Mouse (Mus musculus): ENCODE results near the gene Dnajc8.
"Not testable (repeated sequence)": the region's sequence is repeated elsewhere in the genome, so short reads cannot be mapped to it uniquely, and the experiment has no call there.

The Dnajc8 gene

DNA sequence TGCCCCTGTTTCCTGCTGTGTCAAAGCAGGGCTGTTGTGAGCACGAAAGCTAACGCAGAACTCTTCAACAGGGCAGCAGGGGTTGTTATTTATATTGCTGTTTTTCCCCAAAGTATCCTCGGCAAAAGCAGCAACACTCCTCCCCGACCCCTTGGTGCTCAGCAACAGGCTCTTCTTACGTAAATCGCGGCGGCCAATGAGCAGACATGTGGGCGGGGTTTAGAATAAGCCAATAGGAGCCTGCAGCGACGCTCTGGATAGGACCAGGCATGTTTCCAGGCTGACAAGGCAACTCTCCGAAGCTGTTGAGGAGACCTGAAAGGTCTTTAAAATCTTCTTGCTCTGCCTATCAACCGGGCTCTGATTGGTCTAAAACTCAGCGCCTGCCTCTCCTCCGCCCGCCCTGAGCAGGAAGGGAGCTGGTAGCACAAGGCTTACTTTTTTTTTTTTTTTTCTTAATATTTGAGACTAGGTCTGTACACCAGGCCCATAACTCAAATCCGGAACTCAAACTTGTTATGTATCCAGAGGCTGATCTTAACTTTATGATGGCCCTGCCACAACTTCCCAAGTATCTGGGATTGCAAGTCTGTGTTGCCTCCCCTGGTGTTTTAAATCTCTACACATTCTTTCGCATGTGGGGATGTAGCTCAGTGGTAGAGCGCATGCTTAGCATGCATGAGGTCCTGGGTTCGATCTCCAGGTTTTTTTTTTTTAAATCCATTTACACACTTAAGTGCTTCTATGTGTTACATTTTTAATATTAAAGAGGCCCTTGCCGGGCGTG, 19.8 kb upstream of the Dnajc8 start:
- DNase-seq (ENCODE audit: low read depth, low spot score) = peak; percentile 99

DNA sequence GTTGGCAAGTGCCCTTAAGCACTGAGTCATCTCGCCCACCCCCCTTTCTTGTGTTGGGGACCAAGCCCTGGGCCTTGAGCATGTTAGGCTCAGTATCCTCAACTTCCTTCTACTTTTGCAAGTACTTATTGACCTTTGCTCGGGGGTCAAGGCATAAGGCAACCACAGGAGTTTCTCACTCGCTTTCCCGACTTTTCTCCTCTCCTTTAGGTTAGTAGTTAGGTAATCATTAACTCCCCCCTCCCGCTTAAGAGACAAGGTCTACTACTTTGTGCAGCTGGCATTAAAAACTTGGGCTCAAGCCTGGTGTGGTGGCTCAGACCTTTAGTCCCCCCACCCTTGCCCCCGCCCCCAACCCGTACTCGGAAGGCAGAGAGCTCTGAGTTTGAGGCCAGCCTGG, 17.3 kb upstream of the Dnajc8 start:
- DNase-seq (ENCODE audit: low read depth, low spot score) = no peak

DNA sequence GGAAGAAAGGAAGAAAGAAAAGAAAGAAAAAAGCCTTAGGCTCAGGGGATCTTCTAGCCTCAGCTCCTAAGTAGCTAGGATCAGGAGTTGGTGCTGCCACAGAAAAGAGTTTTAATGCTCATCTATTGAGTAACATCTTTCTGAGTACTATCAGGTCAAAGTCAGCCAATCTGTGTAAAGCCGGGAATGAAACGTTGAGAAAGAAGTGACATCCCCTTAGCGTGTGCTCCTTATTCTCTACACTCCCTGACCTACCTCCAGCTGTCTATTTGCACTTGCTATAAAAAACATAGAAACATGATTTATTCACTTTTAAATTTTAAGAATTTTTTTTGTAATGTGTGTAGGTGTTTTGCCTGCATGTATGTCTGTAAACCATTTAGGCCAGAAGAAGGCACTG, 16.2 kb upstream of the Dnajc8 start:
- no peak for DNase-seq (ENCODE audit: low read depth, low spot score)

DNA sequence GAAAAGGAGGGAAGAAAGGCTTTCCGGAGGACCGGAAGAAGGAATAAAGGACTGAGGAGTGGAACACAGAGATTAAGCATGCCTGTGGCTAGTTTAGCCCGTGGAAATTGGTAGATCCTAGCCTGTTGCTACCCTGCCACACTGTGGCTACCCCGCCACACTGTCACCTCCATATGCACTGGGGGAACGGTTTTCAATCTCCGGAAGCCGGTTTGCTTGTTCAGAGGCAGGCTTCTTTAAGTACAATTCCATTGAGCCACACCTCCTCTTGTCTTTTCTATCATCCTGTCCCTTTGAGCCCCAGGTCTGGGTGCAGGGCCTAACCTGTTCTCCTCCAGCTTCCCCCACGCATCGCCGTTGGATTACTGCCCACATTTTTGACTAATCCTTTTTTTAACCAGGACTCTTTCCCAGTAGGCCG, 11.0 kb upstream of the Dnajc8 start:
- no peak for DNase-seq (ENCODE audit: low read depth, low spot score)

DNA sequence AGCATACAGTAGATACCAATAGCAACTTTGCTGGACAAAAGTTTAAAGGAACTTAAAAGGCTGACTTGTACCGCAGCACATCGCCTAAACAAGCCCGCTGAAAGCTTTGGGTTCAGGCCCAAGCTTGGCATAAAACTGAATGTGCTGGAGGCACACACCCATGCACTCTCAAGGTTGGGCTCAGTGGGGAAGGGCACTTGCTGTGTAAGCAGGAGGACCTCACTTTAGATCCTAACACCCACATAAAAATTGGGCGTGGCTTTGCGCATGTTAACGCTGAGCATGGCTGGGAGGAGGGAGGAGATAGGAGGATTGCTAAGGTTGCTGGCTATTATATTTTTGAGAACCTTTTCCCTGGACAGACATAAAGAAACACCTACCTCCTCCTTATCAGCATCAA, 10.5 kb upstream of the Dnajc8 start:
- DNase-seq (ENCODE audit: low read depth, low spot score) = no peak

DNA sequence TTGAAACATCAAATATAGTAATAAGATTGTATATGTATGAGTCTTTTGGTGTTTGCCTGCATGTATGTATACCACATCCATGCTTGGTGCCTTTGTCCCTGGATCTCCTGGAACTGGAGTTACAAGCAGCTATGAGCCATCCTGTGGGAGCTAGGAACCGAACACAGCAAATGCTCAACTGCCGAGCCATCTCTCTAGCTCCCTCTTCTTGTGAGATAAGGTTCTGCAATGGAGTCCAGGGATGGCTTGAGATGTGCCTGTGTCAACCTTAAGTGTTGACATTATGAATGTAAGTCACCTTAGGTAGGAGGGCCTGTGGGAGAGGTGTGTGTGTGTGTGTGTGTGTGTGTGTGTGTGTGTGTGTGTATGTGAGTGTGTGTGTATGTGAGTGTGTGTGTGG, 8.7 kb upstream of the Dnajc8 start:
- no peak for DNase-seq (ENCODE audit: low read depth, low spot score)

DNA sequence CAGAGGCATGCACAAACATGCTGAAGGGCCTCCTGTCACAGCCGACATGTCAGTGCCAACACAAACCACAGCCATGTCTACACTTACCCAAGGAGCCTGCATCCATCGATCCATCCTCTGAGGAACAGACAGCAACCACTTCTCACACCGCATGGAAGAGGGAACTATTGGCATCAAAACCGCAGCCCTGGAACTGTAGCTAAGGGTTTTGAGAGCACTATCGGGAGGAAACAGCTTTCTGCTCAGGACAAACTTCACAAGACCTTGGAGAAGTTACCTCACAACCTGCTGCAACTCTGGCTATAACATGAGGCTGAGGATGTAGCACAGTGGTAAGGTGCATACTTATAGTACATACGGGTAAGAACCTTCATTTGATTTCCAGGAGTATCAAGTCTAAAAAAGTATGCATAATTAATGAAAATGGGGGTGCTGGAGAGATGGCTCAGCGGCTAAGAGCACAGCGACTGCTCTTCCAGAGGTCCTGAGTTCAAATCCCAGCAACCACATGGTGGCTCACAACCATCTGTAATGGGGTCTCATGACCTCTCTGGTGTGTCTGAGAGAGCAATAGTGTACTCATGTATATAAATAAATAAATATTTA, 7.3 kb upstream of the Dnajc8 start:
- DNase-seq (ENCODE audit: low read depth, low spot score) = no peak

DNA sequence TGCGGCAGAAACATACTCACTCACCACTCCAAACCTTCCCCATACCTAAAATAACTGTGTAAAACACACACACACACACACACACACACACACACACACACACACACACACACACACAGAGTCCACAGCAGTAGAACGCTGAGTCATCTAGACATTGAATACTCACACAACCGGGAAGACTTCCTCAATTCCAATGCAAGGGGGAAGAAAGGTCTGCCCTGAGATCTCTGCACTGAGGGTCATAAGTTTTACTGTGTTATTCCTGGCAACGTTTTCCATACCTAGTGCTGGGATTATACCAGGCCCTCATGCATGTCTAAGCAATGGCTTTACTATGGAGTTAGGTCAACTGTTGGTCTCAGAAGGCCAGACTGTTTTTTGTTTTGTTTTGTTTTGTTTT, 6.0 kb upstream of the Dnajc8 start:
- DNase-seq (ENCODE audit: low read depth, low spot score) = no peak

DNA sequence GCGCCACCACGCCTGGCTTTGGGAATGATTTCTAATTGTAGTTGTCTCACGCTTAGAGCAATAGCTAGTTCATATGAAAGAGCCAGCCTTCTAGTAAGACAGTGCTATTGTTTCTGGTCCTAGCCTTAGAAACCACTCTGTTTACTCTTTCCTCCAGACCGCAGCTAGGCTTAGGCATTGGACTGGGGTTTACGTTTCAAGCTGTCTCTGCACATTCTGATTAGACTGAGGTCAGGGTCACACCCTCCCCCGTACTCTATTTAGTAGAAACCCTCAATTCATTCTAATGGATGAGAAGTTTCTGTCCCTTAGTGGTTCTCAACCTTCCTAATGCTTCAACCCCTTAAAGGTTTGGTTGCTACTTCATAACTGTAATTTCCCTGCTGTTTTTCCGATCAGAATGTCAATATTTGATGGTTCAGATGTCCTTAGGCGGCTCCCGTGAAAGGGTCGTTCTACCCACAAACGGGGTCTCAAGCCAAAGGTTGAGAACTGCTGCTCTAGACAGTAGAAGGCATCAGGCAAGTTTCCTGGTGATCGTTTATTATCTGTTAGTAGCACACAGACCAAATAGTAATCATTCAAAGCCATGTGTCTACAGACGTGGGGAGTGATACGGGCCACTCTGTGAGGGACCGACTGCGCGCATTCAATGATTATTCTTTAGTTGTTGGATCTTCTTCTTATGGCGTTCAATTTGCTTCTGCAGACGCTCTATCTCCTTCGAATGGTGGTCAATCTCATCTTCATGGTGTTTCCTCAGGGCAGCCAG, 5.1 kb upstream of the Dnajc8 start:
- DNase-seq (ENCODE audit: low read depth, low spot score) = no peak

DNA sequence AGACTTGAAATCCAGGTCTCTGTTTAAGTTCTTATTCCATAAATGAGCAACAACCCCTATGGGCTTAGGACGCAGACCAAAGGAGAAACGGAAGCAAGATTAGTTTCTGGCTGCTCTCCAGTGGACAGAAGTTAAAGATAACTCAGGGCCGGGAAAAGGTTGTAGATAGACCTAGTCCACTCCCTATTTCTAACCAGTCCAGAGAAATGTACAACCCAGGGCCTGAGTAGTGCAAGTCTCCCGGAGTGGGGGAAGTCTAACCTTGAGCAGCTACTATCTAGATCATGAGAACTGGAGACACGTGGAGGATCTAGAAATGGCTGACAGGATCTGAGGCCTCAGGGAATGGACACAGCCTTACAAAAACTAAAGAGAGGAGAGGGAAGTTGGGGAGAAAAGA, 2.9 kb upstream of the Dnajc8 start:
- DNase-seq (ENCODE audit: low read depth, low spot score) = no peak

DNA sequence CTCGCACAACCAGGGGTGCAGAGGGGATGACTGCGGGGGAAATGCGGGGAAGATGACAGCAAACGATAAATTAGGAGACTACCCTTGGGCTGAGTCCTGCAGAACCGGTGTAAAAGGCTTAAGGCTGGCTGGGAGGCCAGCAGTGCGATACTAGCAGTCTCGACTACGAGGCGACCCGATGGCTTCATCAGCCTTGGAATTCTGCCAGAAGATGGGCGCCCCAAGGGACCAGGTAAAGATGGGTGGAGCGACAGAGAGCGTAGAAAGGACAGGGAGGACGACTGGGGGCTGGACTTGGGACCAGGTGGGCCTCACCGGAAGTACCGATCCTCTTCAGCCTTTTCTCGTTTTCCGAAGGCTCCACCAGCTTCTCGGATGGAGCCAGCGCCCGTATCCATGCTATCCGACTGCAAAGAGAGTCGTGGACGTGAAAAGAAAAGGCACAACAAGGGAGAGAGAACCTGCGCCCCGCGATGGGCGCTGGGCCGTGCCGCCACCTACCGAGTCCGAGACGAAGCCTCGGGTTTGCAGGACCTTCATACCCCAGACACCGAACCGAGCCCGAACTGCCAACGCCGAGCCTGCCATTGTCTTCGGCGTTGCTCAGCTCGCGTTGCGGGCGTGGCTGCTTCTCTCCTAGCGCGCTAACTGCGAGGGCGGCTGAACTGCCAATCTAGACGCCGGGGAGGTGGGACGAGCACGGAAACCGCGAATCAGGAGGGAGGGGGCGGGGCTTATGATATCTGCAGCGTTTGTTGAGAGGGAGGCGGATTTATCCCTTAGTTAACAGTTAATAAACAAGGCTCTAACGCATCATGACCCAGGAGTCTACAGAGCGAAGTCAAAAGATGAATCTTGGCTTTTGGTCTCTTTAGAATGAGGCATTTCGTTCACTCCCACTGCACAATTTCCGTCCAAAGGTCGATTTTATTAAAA, 2.1 kb upstream of the Dnajc8 start, which contains the start of gene Atpif1:
Gene Atpif1, minus strand, starts transcription at position 679 of the 936 bp plus-strand sequence.
- peak; percentile 89 for DNase-seq (ENCODE audit: low read depth, low spot score)

DNA sequence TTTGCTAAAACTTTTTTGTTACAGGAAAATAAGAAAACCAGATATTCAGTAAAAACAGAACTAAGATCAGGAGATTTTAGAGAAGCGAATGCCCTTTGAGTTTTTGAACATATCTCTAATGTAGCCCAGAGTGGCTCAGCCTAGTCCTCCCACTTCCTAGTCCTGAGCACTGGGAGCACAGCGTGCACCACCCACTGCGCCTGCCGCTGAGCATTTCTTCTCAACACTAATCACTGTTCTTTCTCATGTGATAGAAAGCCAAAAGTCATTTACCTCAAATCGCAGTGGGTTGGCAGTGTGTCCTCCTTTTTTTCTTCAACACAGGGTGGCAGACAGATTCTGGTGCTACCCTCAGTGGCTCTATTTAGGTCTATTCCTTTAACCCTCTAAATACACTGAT, 4.1 kb downstream of the Dnajc8 start:
- no peak for DNase-seq (ENCODE audit: low read depth, low spot score)

DNA sequence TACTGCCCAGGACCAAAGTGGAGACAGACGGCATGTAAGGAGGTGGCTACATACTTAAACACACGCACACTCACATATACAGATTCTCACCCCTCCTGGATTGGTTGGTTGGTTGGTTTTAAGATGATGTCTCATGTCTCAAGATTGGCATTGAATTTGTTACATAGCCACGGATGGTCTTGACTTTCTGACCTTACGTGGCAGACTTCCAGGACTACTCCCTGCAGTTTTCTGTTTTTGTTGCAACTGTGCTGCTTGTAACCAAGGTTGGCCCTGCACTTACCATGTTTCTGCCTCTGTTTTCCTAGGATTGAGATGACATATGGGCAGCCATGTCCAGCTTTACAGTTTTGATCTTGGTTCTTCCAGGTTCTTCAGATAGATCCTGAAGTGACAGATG, 6.1 kb downstream of the Dnajc8 start:
- no peak for DNase-seq (ENCODE audit: low read depth, low spot score)

DNA sequence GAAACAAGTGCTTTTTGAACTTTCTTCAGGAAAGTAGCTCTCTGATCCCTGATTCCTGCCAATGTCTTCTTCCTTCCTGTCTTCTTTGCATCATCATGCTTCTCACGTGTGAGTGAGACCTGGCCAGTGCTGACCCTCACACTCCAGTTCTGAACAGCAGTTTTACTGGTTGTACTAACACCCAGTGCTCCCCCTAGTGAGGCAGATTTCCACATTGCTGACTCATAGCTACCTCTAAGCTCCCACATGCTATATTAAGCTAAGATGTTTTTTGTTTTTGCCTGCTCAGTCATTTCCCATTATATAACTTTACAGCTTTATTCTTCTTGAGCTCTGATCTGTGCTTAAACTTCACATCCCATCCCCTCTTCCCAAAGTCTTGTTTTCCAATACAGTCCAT, 7.4 kb downstream of the Dnajc8 start:
- peak; percentile 55 for DNase-seq (ENCODE audit: low read depth, low spot score)

DNA sequence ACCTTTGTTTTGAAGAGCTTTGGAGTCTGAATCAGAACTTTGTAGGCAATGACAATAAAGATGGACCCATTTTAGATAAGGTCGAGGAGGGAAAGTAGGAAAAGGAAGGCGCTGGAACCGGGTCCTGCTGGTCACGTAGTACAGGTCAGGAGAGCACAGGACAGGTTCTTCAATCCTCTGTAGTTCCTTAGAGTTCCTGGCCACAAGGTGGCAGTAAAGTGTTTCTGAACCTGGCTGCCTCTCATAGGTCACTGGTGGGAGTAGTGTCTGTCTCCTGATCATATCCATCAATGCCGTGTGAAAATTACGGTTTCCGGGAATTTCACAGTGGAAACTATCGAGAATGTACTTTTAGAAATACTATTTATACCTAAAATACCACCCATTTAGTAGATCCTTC, 10.5 kb downstream of the Dnajc8 start:
- peak; percentile 54 for DNase-seq (ENCODE audit: low read depth, low spot score)

DNA sequence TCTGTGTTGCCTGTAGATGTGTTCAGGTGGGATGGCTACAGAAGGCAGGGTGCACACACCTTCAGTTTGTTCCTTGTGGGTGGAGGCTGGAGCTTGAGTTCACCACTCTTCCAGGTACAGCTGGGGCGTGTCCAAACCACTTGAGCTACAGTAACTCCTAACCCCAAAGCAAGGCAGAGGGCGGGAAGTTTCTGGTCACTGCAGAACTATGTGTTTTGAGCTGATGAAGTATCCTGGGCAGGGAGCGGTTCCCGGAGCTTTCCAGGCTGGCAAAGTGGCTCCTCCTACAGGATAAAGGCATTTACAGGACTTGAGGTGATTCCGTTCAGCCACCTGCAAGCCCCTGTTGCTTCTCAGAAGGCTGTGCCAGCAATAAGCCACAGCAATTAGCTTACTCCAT, 18.9 kb downstream of the Dnajc8 start:
- DNase-seq (ENCODE audit: low read depth, low spot score) = no peak

DNA sequence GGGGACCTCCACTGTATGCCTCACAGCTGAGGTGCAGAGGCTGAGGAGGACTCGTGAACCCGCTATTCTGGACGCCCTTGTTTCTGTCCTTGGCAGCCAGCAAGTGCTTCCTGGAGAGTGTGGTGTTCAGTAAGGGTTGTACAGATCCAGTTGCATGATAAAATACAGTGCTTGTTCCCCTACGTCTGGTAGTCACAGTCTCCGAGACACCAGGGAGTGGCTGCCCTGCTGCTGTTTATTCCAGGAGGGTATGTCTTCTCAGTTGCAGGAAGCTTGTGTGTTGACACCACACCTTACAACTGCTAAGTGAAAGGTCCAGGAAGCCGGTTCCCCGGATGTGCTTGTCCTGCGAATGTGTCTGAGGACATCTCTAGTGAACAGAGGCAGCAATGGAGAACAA, 19.3 kb downstream of the Dnajc8 start:
- no peak for DNase-seq (ENCODE audit: low read depth, low spot score)

DNA sequence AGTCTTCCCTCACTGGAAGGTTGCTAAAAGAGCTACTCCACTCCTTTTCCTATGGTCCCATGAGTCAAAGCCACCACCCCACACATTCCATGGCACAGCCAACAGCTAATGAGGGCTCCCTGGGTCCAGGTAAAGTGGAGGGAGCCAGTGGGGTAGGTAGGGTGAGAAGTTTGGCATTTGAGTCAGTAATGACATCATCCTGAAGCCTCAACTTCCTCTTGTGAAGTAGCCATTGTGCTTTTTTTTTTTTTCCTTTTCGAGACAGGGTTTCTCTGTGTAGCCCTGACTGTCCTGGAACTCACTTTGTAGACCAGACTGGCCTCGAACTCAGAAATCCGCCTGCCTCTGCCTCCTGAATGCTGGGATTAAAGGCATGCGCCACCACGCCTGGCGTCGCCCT, 20.2 kb downstream of the Dnajc8 start:
- DNase-seq (ENCODE audit: low read depth, low spot score) = not testable (repeated sequence)

DNA sequence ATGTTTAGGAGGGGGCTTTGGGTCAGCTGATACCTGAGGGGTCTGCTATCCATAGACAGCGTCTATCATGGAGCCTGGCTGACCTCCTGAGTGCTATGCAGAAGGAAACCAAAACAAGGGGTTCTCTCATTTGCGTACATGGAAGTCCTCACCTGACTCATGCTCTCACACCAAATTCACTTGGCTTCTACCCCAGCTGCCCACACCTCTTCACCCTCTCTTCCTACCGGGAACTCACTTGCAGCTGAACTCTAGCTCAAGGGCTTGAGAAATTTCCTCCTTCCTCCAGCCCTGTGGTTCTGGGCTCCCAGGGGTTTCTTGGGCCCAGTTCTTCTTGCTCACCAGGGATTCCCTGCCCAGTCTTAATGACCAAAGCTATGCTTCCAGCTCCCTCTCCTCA, 27.9 kb downstream of the Dnajc8 start:
- no peak for DNase-seq (ENCODE audit: low read depth, low spot score)

DNA sequence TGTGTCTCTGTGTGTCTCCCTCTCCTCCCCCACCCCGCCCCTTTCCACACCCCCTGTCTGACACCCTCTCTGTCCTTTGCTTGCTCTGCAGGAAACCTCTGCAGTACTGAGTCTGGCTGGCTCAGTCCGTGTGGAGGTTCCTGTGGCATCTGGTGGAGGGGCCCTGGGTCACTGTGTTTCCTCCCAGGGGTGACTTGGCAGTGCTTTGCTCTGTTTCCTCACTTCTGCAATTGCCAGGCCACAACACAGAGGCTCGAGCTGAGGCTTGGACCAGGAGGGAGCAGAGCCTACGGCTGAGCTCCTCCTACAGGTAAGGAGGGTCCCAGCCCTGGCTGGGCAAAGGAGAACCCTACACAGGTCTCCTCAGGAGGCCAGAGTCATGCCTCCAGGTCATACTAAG, 28.6 kb downstream of the Dnajc8 start, which contains the start of gene Ptafr:
Gene Ptafr, plus strand, starts transcription at position 103 of the 400 bp plus-strand sequence.
- DNase-seq (ENCODE audit: low read depth, low spot score) = peak; percentile 46

DNA sequence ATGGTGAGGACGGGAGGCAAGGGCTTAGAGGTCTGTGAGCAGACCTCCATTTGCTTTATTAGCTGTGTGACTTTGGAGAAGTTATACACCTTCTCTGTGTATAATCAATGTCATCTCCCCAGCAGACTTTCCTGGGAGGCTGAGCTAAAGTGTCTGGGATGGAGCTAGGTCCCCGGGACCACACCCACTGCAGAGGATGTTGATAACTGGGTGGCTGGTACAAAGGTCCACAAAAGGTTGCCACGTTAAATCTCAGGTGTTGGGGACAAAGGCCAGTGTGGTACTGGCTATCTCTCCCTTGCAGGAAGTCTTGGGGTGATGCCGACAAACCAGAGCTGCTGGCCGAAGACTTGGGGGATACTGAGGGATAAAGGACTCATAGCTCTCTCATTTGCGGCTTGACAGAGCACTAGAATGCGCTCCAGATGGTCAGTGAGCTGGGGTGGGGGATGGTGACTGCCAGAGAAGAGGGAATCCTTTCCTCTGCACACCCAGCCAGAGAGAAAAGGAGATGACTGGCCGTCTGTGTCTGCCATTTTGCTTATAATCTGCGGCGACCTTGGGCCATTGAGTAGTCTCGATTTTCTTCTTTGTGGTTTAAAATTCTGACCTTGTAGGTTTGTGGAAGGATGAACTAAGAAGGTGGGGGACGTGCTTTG, 29.9 kb downstream of the Dnajc8 start:
- DNase-seq (ENCODE audit: low read depth, low spot score) = no peak
